Mouse (Mus musculus) heart, adult 2 months (tissue): Measurements from ENCODE around the gene Bcl9l.

Experiments
- CTCF ChIP-seq: fragments of 200-600 bp; IDR thresholded peaks from 2 replicates; pipeline ENCODE4 v1.8.1; 2022; ENCODE audit warnings: antibody characterized with exemption, mild to moderate bottlenecking, moderate library complexity
- POLR2A ChIP-seq: fragments of 200-500 bp; IDR thresholded peaks from 2 replicates; pipeline ENCODE4 v1.6.1; 2011; ENCODE audit warnings: mild to moderate bottlenecking, low read depth, low read length, control low read depth; ENCODE audit not compliant: insufficient read depth

DNA sequence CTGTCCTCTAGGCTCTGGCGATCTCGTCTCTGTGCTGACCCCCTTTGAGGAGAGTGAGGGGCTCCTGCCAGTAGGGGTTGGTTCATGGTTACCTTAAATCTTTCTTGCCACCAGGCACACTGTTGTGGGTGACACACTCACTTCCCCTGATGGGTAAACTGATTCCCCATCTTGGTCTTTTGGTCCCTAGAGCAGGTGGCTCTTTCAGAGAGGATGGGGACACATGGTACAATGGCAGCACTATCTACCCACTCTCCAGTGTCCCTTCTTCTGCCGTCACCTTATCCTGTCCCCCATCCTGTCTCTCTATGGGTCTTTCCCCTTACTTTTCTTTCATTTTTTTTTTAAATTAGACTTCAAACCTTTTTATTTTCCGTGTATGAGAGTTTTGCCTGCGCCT is 33.3 kb downstream of the Bcl9l start:
- TF ChIP-seq POLR2A (no peak), CTCF (no peak)
